Mouse (Mus musculus) gastrocnemius, postnatal 10 days (tissue): Measurements from ENCODE around the gene Prnd. TPM values are rescaled to one million over a fixed set of nuclear protein-coding genes. Genes with fewer than 3 reads are reported as not detected.
A peak's percentile ranks its signal among the peaks of the same experiment; 100 is the strongest.

Source experiments
- DNase-seq: peaks from one replicate; pipeline ENCODE4 v3.0.0; 2021; ENCODE audit warnings: mixed read lengths
- total RNA-seq, 2 experiments: library from RNA; stranded (reverse); gene quantifications; 2 replicates each; pipeline ENCODE4 v1.2.3; 2021

Prnd gene
- total RNA-seq, 2 experiments from 2014 or later, result 32.9 to 48.1 TPM

DNA sequence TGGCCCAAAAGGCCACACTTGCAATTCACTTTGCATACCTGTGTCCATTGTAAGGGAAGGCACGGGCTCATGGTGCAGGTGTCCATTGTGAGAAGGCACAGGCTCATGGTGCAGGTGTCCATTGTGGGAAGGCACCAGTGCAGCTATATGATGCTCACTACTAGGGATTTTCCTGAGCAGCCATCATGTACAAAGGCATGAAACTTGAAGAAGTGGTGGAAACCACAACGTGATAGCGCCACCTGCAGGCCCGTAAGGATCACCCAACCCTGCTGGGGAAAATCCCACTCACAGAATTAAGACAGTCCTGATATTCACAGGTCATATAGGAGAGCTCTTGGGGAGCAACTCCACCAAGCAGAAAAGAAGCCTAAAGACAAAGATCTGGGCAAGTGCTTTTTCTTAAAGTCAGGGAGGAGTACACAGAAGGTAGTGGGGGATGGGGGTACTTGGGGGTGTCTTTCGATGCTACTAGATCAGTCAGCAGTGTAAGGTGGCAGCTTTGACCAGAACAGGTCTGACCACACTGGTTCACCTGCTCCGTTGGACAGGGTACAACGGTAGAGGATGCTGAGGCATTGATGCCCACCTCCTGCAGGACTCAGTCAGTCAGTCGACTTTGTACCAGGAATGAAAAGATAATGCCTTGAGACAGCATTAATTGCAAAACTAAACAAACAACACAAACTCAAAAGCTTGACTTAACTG is 11.1 kb upstream of the Prnd start:
- DNase-seq, result peak; percentile 69

- no peak for DNase-seq
Measured at GRCm38 (mm10) chr2:131940506-131940905, 10.2 kb upstream of the Prnd start.

DNA sequence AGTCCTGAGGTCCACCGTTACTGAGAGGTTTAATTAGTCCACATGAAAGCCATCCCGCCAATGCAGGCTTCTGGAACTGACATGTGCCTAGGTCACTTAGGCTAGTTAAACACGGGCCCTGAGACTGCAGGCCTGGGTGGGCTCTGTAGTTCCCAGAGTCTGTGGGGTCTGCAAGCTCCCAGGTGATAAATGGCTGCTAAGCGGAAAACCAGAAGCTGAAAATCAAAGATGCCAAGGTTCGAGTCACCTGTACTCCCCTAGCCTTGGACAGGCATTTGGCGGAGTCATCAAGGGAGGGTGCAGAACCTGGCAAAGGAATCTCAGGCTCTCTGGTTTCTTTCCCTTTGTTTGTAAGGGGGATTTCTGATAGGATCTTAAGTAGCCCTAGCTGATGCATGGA is 9.2 kb upstream of the Prnd start:
- DNase-seq, result no peak

DNA sequence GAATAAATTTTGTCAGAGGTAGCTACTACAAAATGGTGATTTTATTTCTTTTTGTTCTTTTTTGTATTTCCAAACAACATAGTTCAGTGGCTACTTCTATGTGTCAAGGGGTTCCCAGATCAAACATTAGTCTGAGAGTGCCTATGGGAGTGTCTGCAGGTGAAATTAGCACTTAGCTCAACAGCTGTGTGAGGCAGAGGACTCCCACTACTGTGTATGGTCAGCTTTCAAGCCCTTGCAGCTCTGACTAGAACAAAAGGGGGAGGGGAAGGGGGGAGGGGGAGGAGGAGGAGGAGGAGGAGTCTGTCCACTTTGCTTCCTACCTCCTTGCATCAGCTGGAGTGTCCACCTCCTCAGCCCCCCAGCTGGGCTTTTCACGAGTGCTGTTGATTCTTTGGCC is 6.3 kb upstream of the Prnd start:
- no peak for DNase-seq

DNA sequence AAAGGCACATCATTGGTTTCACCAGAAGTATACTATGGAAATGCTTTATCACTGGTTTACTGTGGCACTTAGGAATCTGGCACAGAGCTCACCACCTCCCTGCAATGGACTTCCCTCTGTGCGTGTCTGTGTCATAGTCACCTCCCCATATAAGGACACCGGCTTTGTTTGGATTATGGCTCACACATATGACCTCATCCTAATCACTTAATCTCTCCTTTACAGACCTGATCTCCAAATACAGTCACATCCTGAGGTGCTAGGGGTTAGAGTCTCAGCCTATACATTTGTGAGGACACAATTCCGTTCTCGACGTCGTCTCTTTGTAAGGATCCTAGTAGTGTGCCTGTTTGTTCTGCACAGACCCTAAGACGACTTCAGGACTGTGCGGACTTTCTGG is 5.4 kb upstream of the Prnd start:
- DNase-seq, result peak; percentile 1

GRCm38 (mm10) chr2:131945765-131946164 is 4.9 kb upstream of the Prnd start:
- peak; percentile 1 for DNase-seq

- no peak for DNase-seq
Measured at GRCm38 (mm10) chr2:131946351-131946750, 4.3 kb upstream of the Prnd start.

DNA sequence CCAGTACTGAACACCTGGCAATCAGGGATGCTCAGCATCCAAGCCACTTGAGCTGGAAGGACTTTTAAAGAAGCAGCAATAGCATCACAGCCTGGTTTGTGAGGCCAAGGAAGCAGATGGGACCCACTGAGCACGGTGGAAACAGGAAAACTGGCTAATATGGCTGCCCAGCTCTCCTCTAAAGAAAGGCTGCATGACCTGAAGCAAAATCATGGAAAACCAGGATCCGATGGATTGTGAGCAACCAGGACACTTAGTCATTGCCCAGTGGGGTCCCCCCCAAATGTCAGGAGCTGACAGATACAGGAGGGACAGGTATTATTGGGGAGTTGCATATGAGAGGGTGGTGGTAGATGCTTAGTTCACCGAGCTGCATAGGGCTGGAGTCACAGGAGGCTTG is 2.5 kb upstream of the Prnd start:
- no peak for DNase-seq

DNA sequence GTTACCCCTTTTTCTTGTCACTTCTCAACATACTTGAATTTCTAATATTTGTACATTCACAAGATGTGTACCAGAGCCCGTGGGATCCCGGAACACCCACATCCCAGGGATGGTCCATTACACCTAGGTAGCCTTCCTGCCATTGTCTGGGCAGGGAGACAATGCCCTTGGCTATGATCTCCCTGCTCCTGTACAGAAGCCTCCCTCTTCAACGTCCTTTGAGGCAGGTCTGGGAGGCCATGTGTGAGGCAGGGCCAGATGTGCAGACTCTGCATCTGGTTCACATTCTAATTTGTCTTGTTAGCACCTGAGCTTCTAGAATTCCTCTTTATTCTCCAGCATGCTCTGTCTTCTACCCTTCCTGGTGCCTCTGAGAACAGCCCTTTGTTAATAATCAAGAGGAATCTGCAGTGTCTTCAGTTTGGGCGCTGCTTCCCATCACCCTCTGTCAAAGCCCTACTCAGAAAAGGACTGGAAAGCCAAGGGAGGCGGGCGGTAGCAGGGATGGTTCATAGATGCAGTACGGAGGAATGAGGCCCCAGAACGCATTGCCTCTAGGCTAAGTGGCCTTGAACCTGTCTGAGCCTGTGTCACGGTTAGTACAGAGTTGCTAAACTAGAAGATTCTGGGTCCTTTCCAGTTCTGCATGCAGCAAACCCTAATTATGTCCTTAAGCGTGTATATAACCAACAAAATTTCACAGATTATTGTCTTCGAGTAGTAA is 1.6 kb upstream of the Prnd start:
- no peak for DNase-seq

- peak; percentile 43 for DNase-seq
Measured at GRCm38 (mm10) chr2:131949767-131950597, 679 bp upstream of the Prnd start.

DNA sequence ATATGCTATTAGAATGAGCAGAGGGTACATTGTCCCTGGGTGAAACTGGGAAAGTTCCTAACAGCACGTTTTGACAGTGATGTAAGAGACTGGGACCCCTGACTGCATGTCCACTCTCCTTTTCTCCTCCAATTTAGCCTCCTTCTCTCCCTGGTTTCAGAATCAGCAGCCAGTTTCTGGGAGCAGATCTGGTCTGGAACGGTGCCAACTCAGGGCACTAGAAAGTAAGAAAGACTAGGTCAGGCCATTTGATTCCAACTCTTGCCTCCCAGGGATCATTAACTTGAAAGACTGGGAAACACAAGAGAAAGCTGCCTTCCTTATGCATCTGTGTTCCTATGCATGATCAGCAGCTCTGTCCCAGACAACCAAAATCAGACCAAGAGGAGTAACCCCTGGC is 1.8 kb downstream of the Prnd start:
- no peak for DNase-seq

DNA sequence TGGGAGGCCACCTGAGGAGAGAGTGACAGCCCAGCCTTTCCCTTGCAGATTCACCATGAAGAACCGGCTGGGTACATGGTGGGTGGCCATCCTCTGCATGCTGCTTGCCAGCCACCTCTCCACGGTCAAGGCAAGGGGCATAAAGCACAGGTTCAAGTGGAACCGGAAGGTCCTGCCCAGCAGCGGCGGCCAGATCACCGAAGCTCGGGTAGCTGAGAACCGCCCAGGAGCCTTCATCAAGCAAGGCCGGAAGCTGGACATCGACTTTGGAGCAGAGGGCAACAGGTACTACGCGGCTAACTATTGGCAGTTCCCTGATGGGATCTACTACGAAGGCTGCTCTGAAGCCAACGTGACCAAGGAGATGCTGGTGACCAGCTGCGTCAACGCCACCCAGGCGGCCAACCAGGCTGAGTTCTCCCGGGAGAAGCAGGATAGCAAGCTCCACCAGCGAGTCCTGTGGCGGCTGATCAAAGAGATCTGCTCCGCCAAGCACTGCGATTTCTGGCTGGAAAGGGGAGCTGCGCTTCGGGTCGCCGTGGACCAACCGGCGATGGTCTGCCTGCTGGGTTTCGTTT is 2.4 kb downstream of the Prnd start:
- no peak for DNase-seq

DNA sequence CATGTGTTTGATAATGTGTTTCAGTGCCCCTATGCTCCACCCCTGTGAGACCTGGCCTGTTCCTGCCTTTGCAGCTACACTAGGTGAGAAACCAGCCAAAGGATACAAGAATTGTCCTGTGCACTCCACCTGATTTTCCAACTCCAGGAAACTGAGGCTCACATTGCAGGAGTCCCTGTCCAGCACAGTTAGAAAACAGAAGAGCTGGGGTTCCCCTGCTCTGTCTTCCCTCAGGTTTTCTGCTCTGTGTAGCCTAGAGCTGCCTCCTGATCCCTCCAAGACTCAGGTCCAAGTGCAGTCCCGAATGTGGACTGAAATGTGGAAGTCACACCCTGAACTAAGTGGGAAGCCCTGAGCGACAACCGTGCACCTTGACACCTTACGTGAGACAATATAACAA is 3.0 kb downstream of the Prnd start:
- DNase-seq, result no peak

- DNase-seq, result no peak
Measured at GRCm38 (mm10) chr2:131954835-131955234, 4.2 kb downstream of the Prnd start.

DNA sequence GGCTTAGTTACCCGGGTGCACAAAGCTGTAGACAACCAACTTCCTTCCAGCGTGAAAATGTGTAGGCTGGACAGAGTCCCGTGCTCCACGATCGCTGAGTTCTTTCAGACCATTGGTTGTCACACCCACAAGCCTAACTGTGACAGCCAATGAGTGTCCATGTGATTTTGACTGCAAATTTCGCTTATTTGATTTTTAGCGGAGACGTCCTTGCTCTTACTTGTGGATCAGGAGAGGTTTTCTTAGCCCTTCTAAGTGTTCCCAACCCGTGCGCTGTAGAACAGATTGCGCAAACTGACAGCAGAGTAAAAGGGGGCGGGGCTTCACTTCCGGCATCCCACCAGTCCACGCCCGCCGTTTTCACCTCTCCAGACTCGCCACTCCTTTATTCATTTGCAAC is 4.6 kb downstream of the Prnd start:
- peak; percentile 24 for DNase-seq

DNA sequence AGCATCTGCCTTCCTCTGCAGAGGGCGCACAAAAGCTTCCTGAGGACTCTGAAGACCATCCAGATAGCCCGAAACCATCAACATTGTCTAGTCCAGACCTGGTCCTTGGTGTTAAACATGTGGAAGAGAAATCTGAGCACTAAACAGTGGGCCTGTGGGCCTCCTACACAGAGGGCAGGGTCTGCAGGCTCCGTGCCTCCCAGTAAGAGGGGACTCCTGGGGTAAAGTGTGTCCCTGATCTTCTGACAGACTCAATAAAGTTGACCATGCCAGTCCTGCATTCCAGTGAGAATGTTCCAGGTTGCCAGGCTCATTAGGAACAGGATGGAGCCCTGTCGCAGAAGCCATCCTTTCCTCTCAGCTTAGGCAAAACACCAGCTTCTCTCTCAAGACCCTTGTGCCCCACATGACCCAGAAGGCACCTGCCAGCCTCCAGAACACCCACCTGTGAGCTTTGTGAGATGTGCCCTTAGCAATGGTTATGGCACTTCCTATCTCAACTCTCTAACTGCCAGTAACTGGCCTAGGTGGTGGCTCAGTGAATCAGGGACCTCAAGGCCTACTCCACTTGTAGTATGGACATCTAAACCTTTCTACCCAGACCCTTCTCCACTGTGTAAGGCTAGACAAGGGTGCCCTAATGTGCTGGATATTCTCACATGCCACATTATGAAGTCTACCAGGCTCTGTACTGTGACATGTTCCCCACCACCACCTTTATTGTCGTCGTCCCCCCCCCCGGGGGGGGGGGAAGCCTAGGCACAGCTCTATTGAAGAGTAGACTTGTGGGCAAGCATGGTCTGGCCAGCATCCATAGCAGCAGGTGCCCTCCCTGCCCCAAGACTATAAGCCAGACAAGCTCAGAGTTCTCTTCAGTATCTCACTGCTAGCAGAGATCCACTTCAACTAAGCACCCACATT is 5.9 kb downstream of the Prnd start:
- no peak for DNase-seq

GRCm38 (mm10) chr2:131957731-131958222 is 7.1 kb downstream of the Prnd start:
- no peak for DNase-seq

DNA sequence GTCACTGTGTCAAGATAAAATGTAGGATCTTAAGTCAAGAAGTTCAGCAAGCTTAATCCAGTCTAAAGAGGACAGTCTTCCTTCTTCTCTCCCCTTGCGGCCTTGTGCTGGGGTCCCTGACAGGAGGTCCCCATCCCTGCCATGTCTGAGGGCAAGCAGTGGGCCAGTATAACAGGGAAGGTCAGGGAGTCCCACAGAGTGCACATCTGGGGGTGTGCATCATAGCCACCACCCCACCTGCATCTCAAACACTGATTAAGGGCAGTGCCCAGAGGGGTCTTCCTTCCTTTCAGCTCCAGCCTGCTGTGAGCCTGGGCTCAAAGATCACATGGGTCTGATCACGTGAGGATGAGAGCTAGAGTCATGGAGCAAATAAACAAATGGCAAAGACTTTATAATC is 11.0 kb downstream of the Prnd start:
- DNase-seq, result no peak

DNA sequence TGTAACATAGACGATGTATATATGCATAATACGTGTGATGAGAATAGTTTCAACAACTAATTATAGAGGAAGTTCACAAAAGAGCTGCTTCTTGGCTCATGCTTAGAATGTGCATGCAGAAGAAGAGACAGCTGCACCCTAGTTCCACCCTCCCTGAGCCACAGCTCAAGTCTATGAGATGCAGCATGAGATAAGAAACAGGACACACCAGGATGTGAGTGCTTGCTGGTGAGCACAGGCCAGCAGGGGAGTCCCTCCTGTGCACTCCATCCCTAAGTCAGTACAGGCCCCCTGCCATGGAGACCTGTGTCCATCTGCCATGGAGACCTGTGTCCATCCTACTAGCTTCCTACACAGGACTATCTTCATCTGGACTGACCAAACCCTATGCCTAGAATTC is 19.9 kb downstream of the Prnd start:
- no peak for DNase-seq

DNA sequence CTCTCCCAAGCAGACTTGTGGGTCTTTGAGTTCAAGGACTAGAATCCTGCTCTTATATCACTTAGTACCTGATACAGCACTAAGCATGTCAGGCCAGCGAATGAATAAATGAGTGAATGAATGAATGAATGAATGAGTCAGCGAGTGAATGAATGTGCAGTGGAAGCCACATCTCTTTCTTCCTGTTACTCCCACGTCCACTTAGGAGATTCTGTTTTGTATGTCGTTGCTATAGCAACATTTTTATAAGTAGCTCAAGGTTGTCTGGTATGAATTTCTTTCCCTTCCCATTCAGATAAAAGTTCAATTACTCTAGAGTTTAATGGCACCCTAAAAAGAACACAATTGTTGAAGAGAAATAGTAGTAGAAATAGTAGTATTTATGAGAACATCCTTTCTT is 20.4 kb downstream of the Prnd start:
- no peak for DNase-seq

GRCm38 (mm10) chr2:131976663-131977062 is 26.0 kb downstream of the Prnd start:
- DNase-seq, result no peak

- peak; percentile 32 for DNase-seq
Measured at GRCm38 (mm10) chr2:131980866-131981265, 30.2 kb downstream of the Prnd start.
